Comparison of ENCODE assay signal across 18 mouse cellular contexts in the genomic region with DNA sequence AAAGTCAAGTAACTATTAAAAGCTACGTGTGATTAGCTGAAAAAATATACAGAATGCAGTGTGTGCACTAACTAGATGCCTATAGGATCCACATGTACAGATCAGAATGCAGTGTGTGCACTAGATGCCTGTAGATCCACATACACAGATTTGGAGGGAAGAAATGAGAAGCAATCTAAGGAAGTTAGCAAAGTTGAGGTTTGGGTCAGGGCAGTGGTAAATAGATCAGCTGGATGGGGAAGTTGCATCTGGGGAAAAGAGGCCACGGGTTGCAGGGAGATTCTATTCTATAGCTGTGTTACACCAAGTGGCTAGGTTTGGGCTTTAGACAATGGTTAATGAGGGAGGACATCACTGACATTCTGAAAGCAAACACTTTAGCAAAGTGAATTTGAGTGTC. TPM values are rescaled to one million over a fixed set of nuclear protein-coding genes. Genes with fewer than 3 reads are reported as not detected.
"Had no signal": no experiment of that assay in that cellular context is flagged by ENCODE, and none has a peak within 500 bp of the region (broad histone marks: within the 10 kb centered on the region; RNA-seq: fewer than 3 reads in every experiment).

No protein-coding gene starts in this region.

- DNase-seq: kidney, adult 11 months; kidney, adult 8-10 months; kidney, postnatal 25 days; layer of hippocampus, adult 9-11 months; liver; lung, adult 18-20 months; lung, postnatal 14 days; lung, postnatal 4 days; right cerebral cortex, adult 18-20 months; right cerebral cortex, postnatal 14 days; right cerebral cortex, postnatal 4 days; thymus, postnatal 25 days had no signal

- ATAC-seq: liver, embryonic 12.5 days; midbrain, embryonic 13.5 days; midbrain, embryonic 16.5 days had no signal

RNA-seq across cellular contexts. Expression of a gene that starts 33.7 kb away (rescaled TPM):
- total RNA-seq: layer of hippocampus, adult 2 months; layer of hippocampus, postnatal 25 days; monocyte, adult 5-6 weeks had no signal
